Mouse (Mus musculus) forebrain, embryonic 10.5 days (tissue): ENCODE measurements around the gene Eid2b. TPM values are rescaled to one million over a fixed set of nuclear protein-coding genes. Genes with fewer than 3 reads are reported as not detected.
"Not testable (repeated sequence)": the region's sequence is repeated elsewhere in the genome, so short reads cannot be mapped to it uniquely, and the experiment has no call there.

Experiments used
- DNase-seq: peaks from one replicate; pipeline ENCODE4 v3.0.0-alpha.2; 2017; ENCODE audit warnings: low spot score; ENCODE audit errors: extremely low spot score
- H3K27ac ChIP-seq: fragments of 300-500 bp; sonication (generic); 2 replicates; pipeline ENCODE4 v1.5.1; 2016; ENCODE audit warnings: mild to moderate bottlenecking
- H3K27me3 ChIP-seq: fragments of 300-500 bp; sonication (generic); 2 replicates; pipeline ENCODE4 v1.6.1; 2016; ENCODE audit warnings: mild to moderate bottlenecking; ENCODE audit not compliant: poor library complexity, severe bottlenecking
- H3K36me3 ChIP-seq: fragments of 300-500 bp; sonication (generic); replicated peaks from 2 replicates; pipeline ENCODE4 v1.6.1; 2016; ENCODE audit warnings: mild to moderate bottlenecking, moderate library complexity
- H3K4me1 ChIP-seq: fragments of 300-500 bp; sonication (generic); 2 replicates; pipeline ENCODE4 v1.6.1; 2016
- H3K4me3 ChIP-seq: fragments of 300-500 bp; sonication (generic); 2 replicates; pipeline ENCODE4 v1.5.1; 2016; ENCODE audit warnings: mild to moderate bottlenecking, moderate library complexity
- H3K9me3 ChIP-seq: fragments of 300-500 bp; sonication (generic); 2 replicates; pipeline ENCODE4 v1.6.1; 2016; ENCODE audit warnings: mild to moderate bottlenecking, moderate library complexity
- WGBS: fragments of 180-500 bp; shearing (Covaris S2); methylation state at CpG from one replicate; pipeline ENCODE4 v1.1.7; 2016; 5-methylcytosine and 5-hydroxymethylcytosine counted together
- polyA plus RNA-seq: library from polyadenylated mRNA; unstranded; fragments of >200 nt; fragmentation: Nextera tagmentation; extraction: Ambion mirVana; gene quantifications from 2 replicates; pipeline ENCODE4 v1.2.1, GENCODE M21; 2016

Eid2b gene
- 9.6 and 9.7 TPM in 2 replicates for polyA plus RNA-seq

DNA sequence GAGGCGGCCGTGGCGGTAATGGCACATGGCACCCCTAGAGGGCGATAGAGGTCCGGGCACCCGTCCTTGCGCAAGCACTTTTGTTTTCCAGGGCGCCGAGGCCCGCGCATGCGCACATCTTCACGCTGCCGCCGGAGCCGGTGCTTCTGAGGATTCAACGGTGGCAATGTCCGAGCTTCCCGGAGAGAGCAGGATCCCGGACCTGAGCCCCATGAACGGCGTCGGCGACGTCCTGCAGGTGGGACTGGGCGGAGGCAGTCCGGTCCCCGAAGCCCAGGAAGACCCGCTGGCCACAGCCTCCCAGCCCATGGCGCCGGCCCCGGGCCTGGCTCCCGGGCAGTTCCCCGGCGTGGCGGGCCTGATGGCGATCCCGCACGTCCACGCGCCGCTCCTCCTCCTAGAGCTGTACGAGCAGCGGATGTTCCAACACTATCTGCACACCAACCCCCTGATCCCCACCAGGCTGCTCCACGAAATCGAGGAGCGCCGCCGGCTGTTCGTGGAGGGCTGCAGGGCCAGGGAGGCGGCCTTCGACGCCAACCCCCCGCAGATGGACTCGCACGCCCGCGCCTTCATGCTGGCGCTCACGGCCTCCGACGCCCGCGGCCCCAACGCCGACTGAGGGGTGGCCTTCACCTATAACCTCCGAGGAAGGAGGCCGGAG lies at the start of gene Eid2b:
Eid2b (plus strand) TSS at position 125 of the 664 bp plus-strand sequence.
- WGBS: 4% methylated on average over 68 of the region's 68 CpGs
- H3K36me3 ChIP-seq: peaks cover 14% of the 10 kb centered on the region
- H3K27me3 ChIP-seq: no peaks in the 10 kb centered on the region
- no peaks in the 10 kb centered on the region for H3K9me3 ChIP-seq
- H3K27ac ChIP-seq: peak within 1 kb of the TSS; percentile 95
- peak within 1 kb of the TSS; percentile 73 for H3K4me3 ChIP-seq
- DNase-seq: peak; percentile 95
- H3K4me1 ChIP-seq: peaks cover 11% of the 10 kb centered on the region

DNA sequence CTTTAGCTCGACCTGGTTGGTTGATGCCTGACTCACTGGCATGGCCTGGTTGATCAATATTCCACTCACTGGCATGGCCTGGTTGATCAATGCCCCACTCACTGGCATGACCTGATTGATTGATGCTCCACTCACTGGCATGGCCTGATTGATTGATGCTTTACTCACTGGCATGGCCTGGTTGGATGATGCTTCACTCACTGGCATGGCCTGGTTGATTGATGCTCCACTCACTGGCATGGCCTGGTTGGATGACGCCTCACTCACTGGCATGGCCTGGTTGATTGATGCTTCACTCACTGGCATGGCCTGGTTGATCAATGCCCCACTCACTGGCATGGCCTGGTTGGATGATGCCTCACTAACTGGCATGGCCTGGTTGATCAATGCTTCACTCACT lies 33.6 kb upstream of the Eid2b start:
- not testable (repeated sequence) for H3K27me3 ChIP-seq, H3K36me3 ChIP-seq, H3K4me1 ChIP-seq, DNase-seq, H3K4me3 ChIP-seq, H3K27ac ChIP-seq
- H3K9me3 ChIP-seq: peaks cover 22% of the 10 kb centered on the region; the same call in 1 of the 2 replicates
- WGBS: 77% methylated on average over 2 of the region's 2 CpGs

DNA sequence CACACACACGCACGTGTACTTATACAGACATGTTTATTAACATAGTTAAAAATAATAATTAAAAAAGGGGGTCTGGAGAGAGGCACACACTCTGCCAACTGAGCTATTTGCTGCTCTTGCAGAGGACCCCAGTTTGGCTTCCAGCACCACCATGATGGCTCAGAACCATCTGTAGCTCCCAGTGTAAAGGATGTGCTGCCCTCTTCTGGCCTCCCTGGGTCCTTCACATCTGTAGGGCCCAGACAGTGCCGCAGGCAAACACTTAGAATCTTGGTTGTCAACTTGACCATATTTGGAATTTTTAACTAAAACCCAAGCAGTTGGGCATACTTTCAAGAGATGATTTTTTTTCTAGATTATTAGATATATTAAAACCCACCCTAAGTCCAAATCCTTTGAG lies 28.6 kb upstream of the Eid2b start:
- Histone ChIP-seq H3K9me3 (peaks cover 19% of the 10 kb centered on the region; the same call in 1 of the 2 replicates), H3K4me3 (no peak overlapping the region), H3K4me1 (no peaks in the 10 kb centered on the region), H3K27me3 (no peaks in the 10 kb centered on the region), H3K27ac (no peak overlapping the region), H3K36me3 (no peaks in the 10 kb centered on the region)
- WGBS: 98% methylated on average over 3 of the region's 3 CpGs
- DNase-seq: no peak

DNA sequence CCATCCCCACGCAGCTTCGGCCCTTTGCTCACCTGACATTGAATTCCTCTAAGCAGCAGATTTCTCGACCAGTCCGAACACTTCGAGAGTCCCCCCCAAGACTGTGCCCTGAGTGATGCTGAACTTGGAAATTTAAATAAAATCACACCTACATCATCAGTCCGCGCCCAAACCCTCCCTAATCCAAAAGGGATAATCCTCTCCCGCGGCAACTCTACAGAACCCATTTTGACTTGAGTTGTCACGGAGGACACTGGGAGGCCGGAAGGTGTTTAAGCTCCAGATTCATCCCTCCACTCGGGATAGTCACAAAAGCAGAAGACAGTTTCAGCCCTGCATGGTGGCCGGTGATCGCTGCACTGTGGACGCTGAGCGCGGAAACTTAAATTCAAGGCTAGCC lies 25.6 kb upstream of the Eid2b start:
- peaks cover 23% of the 10 kb centered on the region; the same call in 1 of the 2 replicates for H3K9me3 ChIP-seq
- no peak overlapping the region for H3K27ac ChIP-seq
- H3K4me3 ChIP-seq: no peak overlapping the region
- H3K27me3 ChIP-seq: no peaks in the 10 kb centered on the region
- H3K4me1 ChIP-seq: no peaks in the 10 kb centered on the region
- no peaks in the 10 kb centered on the region for H3K36me3 ChIP-seq
- 89% methylated on average over 17 of the region's 17 CpGs for WGBS
- no peak for DNase-seq

DNA sequence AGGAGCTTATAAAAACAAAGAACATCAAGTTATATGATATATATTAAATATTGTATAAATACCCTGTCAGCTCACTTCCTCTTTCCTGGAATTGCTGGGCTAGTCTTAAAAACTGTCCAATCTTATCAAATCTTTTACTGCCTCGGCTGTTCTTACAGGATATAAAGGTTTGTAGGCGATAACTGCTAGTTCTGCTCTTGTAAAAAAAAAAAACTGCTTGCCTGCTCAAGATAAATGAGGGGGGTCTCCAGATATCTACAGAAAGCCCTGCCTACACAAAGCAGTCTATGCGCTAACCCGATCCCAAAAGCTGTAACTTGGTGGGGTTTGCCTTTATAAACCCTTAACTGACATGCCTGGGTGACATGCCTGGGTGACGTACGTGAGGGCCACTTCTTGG lies 22.9 kb upstream of the Eid2b start:
- no peaks in the 10 kb centered on the region for H3K27me3 ChIP-seq
- H3K36me3 ChIP-seq: no peaks in the 10 kb centered on the region
- DNase-seq: no peak
- H3K4me1 ChIP-seq: no peaks in the 10 kb centered on the region
- peaks cover 10% of the 10 kb centered on the region; the same call in 1 of the 2 replicates for H3K9me3 ChIP-seq
- WGBS: 90% methylated on average over 6 of the region's 6 CpGs
- H3K27ac ChIP-seq: no peak overlapping the region
- H3K4me3 ChIP-seq: no peak overlapping the region

DNA sequence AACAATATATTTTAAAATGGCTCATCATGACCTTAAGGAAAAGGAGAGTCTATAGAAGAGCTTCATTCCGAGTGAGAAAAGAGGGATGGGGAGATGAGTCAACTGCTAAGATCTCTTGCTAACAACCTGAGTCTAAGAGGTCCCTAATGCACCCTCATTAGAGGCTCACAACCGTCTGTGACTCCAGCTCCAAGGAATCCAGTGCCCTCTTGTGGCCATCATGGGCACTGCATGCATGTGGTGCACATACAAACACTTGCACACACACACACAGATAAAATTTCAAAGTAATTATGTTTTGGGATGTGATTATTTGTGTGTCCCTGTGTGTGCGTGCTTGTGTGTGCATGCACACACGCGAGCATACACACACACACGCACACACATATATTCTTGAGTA lies 22.1 kb upstream of the Eid2b start:
- no peak overlapping the region for H3K27ac ChIP-seq
- no peaks in the 10 kb centered on the region for H3K4me1 ChIP-seq
- no peak for DNase-seq
- H3K4me3 ChIP-seq: no peak overlapping the region
- H3K27me3 ChIP-seq: no peaks in the 10 kb centered on the region
- H3K9me3 ChIP-seq: peaks cover 10% of the 10 kb centered on the region; the same call in 1 of the 2 replicates
- H3K36me3 ChIP-seq: no peaks in the 10 kb centered on the region
- 86% methylated on average over 6 of the region's 6 CpGs for WGBS

DNA sequence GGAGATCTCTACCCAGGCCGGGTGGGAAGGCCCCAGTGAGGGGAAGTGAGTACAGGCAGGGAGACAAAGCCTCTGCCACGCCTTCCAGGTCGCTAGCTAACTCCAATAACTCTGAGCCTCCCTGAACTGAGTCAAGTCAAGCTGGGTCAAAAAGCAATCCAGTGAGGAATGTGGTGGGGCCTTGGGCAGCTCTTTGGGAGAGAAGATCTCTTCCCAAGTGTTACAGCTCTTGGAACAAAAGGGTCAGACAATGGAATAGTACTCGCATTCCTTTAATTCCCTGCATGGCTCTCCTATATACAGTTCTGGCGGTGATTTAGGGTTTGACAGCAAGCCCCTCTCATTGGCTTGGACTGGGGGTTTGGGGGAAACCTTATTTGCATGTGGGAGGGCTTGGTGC lies 14.7 kb upstream of the Eid2b start:
- 48% methylated on average over 5 of the region's 5 CpGs for WGBS

DNA sequence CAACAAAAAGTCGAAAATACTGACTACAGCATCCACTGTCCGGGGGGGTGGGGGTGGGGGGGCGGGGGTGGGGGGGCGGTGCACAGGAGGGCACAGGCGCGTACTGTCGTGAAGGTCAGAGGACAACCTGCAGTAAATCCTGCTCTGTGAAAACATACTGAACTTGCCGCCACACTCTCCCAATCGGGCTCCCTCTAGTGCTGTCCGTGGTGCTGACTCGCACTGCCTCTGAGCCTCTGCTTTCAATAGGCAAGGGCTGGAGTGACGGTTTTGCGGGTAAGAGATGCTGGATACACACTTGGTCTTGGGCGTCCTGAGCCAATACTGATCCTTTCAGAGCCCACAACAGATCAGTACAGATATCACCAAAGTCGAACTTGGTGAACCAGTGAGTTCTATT lies 13.8 kb upstream of the Eid2b start:
- Histone ChIP-seq H3K36me3 (no peaks in the 10 kb centered on the region), H3K4me3 (no peak overlapping the region), H3K27ac (no peak overlapping the region), H3K9me3 (no peaks in the 10 kb centered on the region), H3K27me3 (no peaks in the 10 kb centered on the region), H3K4me1 (peaks cover 13% of the 10 kb centered on the region)
- DNase-seq: peak; percentile 74
- WGBS: 8% methylated on average over 15 of the region's 15 CpGs

More for the DNA sequence above, 14.7 kb upstream of the Eid2b start:
- Histone ChIP-seq H3K27ac (no peak overlapping the region), H3K9me3 (no peaks in the 10 kb centered on the region), H3K4me1 (peaks cover 4% of the 10 kb centered on the region; the same call in 1 of the 2 replicates), H3K27me3 (no peaks in the 10 kb centered on the region), H3K36me3 (no peaks in the 10 kb centered on the region), H3K4me3 (no peak overlapping the region)
- no peak for DNase-seq

DNA sequence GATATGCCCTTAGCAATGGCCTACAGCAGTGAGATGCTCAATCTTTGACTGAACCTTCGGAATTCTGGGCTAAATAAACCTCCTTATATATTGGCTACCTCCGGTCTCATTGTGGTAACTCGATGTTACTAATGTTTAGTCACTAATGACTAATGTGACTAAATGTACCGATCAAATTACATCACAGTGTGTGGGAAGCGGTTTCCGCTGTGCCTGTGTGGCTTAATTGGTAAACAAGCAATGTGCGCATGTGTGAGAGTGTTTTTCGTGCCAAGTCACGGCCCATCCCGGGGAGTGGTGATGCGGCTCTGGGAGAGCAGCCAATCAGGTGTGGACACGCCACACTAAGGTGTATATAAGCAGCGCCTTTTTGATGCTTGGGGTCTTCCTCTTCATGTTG lies 12.1 kb upstream of the Eid2b start:
- no peak for DNase-seq
- Histone ChIP-seq H3K27me3 (no peaks in the 10 kb centered on the region), H3K36me3 (peaks cover 14% of the 10 kb centered on the region), H3K27ac (no peak overlapping the region), H3K9me3 (peaks cover 10% of the 10 kb centered on the region), H3K4me3 (no peak overlapping the region), H3K4me1 (peaks cover 15% of the 10 kb centered on the region)
- WGBS: 94% methylated on average over 13 of the region's 13 CpGs

DNA sequence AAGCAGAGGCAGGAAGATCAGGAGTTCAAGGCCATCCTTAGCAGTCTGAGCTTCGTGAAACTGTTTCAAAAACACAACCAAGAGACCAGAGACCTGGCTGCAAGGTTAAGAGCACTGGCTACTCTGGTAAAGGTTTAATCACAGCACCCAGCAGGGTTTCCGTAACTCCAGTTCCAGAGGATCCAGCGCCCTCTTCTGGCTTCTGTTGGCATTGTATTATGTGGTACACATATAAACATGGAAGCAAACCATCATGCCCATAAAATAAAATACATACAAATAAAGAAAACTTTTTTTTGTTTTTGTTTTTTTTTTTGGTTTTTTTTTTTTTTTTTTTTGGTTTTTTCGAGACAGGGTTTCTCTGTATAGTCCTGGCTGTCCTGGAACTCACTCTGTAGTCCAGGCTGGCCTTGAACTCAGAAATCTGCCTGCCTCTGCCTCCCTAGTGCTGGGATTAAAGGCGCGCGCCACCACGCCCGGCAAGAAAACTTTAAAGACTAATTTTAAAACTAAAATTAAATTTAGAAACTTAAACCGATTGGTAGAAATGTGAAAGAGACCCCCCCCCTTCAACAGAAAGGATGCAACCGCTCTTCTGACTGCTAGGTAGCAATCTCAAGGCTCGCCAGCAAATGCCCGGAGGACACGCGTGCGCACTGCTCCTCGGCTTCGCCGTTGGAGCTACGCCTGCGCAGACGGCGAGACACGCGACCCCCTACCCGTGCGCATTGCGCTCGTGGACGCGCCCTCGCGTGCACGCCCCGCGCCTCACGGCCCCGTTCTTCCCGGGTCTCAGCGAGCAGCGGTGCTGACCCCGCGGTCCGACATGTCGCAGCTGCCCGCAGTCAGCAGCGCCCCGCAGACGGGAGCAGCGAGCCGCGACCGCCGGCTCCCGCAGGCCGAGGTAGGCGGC lies 10.2 kb upstream of the Eid2b start, which contains the start of gene Eid2:
Eid2 (plus strand) TSS at position 753 of the 913 bp plus-strand sequence.
- Histone ChIP-seq H3K36me3 (peaks cover 34% of the 10 kb centered on the region), H3K4me3 (peak within 1 kb of the TSS; percentile 89), H3K4me1 (peaks cover 15% of the 10 kb centered on the region), H3K27ac (peak within 1 kb of the TSS; percentile 96), H3K27me3 (no peaks in the 10 kb centered on the region), H3K9me3 (peaks cover 21% of the 10 kb centered on the region)
- 6% methylated on average over 57 of the region's 57 CpGs for WGBS
- DNase-seq: peak; percentile 88

DNA sequence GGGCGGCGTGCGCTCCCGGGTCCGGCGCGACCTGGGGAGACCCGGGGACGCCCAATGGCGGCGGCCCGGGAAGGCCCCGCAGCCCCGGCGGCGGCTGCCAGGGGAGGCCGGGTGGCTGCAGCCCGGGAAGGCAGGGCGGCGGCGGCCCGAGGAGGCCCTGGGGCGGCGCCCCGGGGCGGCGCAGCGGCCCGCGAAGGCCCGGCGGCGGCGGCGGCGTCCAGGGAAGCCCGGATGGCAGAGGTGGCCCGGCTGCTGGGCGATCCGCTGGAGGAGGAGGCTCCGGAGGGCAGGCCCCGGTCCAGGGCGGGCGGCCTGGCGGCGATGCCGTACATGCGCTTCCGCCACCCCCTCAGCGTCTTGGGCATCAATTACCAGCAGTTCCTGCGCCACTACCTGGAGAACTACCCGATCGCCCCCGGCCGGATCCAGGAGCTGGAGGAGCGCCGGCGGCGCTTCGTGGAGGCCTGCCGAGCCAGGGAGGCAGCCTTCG lies 9.5 kb upstream of the Eid2b start:
- Histone ChIP-seq H3K4me3 (peak overlapping the region; percentile 89), H3K9me3 (peaks cover 21% of the 10 kb centered on the region), H3K27ac (peak overlapping the region; percentile 96), H3K4me1 (peaks cover 15% of the 10 kb centered on the region), H3K27me3 (no peaks in the 10 kb centered on the region), H3K36me3 (peaks cover 41% of the 10 kb centered on the region)
- peak; percentile 70 for DNase-seq
- WGBS: 2% methylated on average over 62 of the region's 62 CpGs

DNA sequence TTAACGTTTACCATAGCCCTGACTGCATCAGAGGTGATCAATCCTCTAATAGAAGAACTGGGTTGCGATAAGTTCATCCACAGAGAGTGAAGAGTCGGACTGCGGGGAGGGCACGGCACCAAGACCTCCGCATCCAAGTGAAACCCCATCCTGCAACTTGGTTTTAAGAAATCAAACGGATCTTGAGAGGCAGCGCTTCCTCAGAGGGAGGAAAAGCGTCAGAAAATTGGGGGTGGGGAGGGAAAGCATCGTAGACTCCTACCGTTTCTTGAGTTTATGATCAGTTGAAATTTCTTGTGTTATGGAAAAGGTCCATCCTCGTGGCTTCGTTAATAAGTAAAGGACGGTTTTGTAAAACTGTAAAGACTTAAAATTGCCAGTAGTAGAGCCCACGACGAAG lies 9.0 kb upstream of the Eid2b start:
- Histone ChIP-seq H3K9me3 (peaks cover 21% of the 10 kb centered on the region), H3K4me1 (peaks cover 15% of the 10 kb centered on the region), H3K27ac (peak overlapping the region; percentile 96), H3K27me3 (no peaks in the 10 kb centered on the region), H3K36me3 (peaks cover 46% of the 10 kb centered on the region), H3K4me3 (peak overlapping the region; percentile 89)
- DNase-seq: no peak
- WGBS: 34% methylated on average over 16 of the region's 16 CpGs
